Mouse (Mus musculus) gastrocnemius, postnatal 14 days (tissue): ENCODE measurements around the gene Espn. TPM values are rescaled to one million over a fixed set of nuclear protein-coding genes. Genes with fewer than 3 reads are reported as not detected.

Experiments
- DNase-seq: peaks from one replicate; pipeline ENCODE4 v3.0.0; 2021; ENCODE audit warnings: mixed read lengths
- intact Hi-C: fragments of 180-260 bp; cut with DNase I; formaldehyde crosslinking; loops from one replicate; pipeline ENCODE4 v1.15.1; 2025; ENCODE audit warnings: low total_unique reads
- total RNA-seq, 2 experiments: library from RNA; stranded (reverse); gene quantifications; 2 replicates each; pipeline ENCODE4 v1.2.3; 2021

The Espn gene
- total RNA-seq, 2 experiments from 2014 or later = 0.58 to 0.90 TPM

GRCm38 (mm10) chr4:152178916-152179705 is 26.9 kb upstream of the Espn start:
- DNase-seq = no peak
- intact Hi-C loops = no loop called here

GRCm38 (mm10) chr4:152178344-152178864 is 26.2 kb upstream of the Espn start:
- peak; percentile 35 for DNase-seq
- intact Hi-C loops = no loop called here

GRCm38 (mm10) chr4:152177537-152178343 is 25.6 kb upstream of the Espn start, which contains the start of gene Acot7:
Acot7 (plus strand) TSS chr4:152178134.
- intact Hi-C loops = no loop called here
- peak; percentile 94 for DNase-seq

GRCm38 (mm10) chr4:152177174-152177536 is 25.0 kb upstream of the Espn start:
- no peak for DNase-seq
- intact Hi-C loops = no loop called here

GRCm38 (mm10) chr4:152176638-152177037 is 24.5 kb upstream of the Espn start:
- DNase-seq = no peak
- intact Hi-C loops = no loop called here

GRCm38 (mm10) chr4:152173956-152174355 is 21.8 kb upstream of the Espn start:
- intact Hi-C loops = loop anchor here (2.0 kb wide), 1 partner anchor 37 kb away; no protein-coding TSS in a partner anchor
- no peak for DNase-seq

- intact Hi-C loops = loop anchor here (2.0 kb wide), 1 partner anchor 38 kb away; no protein-coding TSS in a partner anchor
- peak; percentile 71 for DNase-seq
Observed at GRCm38 (mm10) chr4:152173041-152173440, 20.9 kb upstream of the Espn start.

GRCm38 (mm10) chr4:152171543-152171942 is 19.4 kb upstream of the Espn start:
- intact Hi-C loops = loop anchor here (2.0 kb wide), 1 partner anchor 113 kb away; no protein-coding TSS in a partner anchor
- no peak for DNase-seq

GRCm38 (mm10) chr4:152170286-152170685 is 18.1 kb upstream of the Espn start:
- intact Hi-C loops = loop anchor here (2.0 kb wide), 1 partner anchor 115 kb away; no protein-coding TSS in a partner anchor
- DNase-seq = no peak

- intact Hi-C loops = loop anchor here (10.0 kb wide), 1 partner anchor 266 kb away; no protein-coding TSS in a partner anchor
- DNase-seq = no peak
Observed at GRCm38 (mm10) chr4:152169103-152169502, 16.9 kb upstream of the Espn start.

- intact Hi-C loops = loop anchor here (10.0 kb wide), 1 partner anchor 267 kb away; no protein-coding TSS in a partner anchor
- no peak for DNase-seq
Observed at GRCm38 (mm10) chr4:152168052-152168451, 15.9 kb upstream of the Espn start.

GRCm38 (mm10) chr4:152165036-152165931 is 13.1 kb upstream of the Espn start:
- peak; percentile 78 for DNase-seq
- intact Hi-C loops = loop anchor here (10.0 kb wide), 1 partner anchor 270 kb away; no protein-coding TSS in a partner anchor

- intact Hi-C loops = loop anchor here (10.0 kb wide), 1 partner anchor 272 kb away; no protein-coding TSS in a partner anchor
- DNase-seq = no peak
Observed at GRCm38 (mm10) chr4:152162748-152163147, 10.6 kb upstream of the Espn start.

- no peak for DNase-seq
- intact Hi-C loops = loop anchor here (10.0 kb wide), 1 partner anchor 273 kb away; no protein-coding TSS in a partner anchor
Observed at GRCm38 (mm10) chr4:152161601-152162000, 9.4 kb upstream of the Espn start.

- intact Hi-C loops = loop anchor here (10.0 kb wide), 1 partner anchor 274 kb away; no protein-coding TSS in a partner anchor
- no peak for DNase-seq
Observed at GRCm38 (mm10) chr4:152160748-152161147, 8.6 kb upstream of the Espn start.

- intact Hi-C loops = no loop called here
- DNase-seq = no peak
Observed at GRCm38 (mm10) chr4:152159285-152159678, 7.1 kb upstream of the Espn start.

- intact Hi-C loops = no loop called here
- no peak for DNase-seq
Observed at GRCm38 (mm10) chr4:152158585-152159284, 6.6 kb upstream of the Espn start, which contains the start of gene Hes2. Hes2 (plus strand) TSS chr4:152158867.
